Mouse (Mus musculus): ENCODE data around the gene Rhcg. TPM values are rescaled to one million over a fixed set of nuclear protein-coding genes. Genes with fewer than 3 reads are reported as not detected.

The Rhcg gene
- polyA plus RNA-seq, 1 experiment, result 43.5 TPM

DNA sequence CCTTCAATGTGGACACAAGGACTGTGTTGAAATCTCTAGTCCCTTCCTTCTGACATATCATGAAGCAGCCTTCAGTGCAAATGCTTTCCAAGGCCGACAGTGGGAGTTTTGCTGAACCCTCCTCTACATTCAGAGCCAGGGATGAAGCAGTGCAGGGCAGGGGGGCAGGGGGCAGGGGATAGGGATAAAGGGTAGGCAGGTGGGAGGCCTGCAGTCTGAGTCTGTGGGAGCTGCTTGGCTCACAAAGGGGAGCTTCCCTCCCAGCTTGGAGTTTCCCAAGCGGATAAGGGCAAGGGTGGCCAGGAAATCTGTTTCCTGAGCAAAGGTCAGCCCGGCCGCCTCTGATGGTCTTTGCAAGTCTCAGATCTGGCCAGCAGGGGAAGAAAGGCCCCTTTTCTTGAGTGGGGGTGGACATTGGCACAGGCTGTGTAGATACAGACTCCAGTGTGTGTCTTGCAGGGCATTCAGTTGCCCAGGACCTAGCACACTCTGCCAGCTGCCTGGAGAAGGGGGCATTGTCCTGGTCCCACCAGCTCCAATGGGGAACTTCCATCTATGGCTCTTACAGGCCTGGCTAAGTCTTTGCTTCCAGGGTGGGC is 48.4 kb downstream of the Rhcg start:
- H3K36me3 ChIP-seq (ENCODE audit: control insufficient read depth, insufficient read depth, low read length), result no peaks in the 10 kb centered on the region
- TF ChIP-seq POLR2A (IDR thresholded peaks at IDR 0.05; ENCODE audit: control insufficient read depth, low read depth, low read length) (no peak), CTCF (IDR thresholded peaks at IDR 0.05; ENCODE audit: control insufficient read depth, insufficient read depth, insufficient replicate concordance, low read depth, low read length) (no peak)
- no peak overlapping the region for H3K4me3 ChIP-seq (ENCODE audit: control insufficient read depth, low read depth, low read length)
- no peak overlapping the region for H3K27ac ChIP-seq (ENCODE audit: control insufficient read depth, insufficient read depth, low read depth, low read length)
- H3K27me3 ChIP-seq (ENCODE audit: control insufficient read depth, insufficient read depth, low read length), result no peaks in the 10 kb centered on the region
- peaks cover 6% of the 10 kb centered on the region for H3K4me1 ChIP-seq (ENCODE audit: control insufficient read depth, insufficient read depth, low read length)

- no peak for TF ChIP-seq POLR2A (IDR thresholded peaks at IDR 0.05; ENCODE audit: control insufficient read depth, low read depth, low read length)
- no peak for TF ChIP-seq CTCF (IDR thresholded peaks at IDR 0.05; ENCODE audit: control insufficient read depth, insufficient read depth, insufficient replicate concordance, low read depth, low read length)
- no peaks in the 10 kb centered on the region for H3K36me3 ChIP-seq (ENCODE audit: control insufficient read depth, insufficient read depth, low read length)
- H3K27me3 ChIP-seq (ENCODE audit: control insufficient read depth, insufficient read depth, low read length), result no peaks in the 10 kb centered on the region
- no peak overlapping the region for H3K27ac ChIP-seq (ENCODE audit: control insufficient read depth, insufficient read depth, low read depth, low read length)
- no peak overlapping the region for H3K4me3 ChIP-seq (ENCODE audit: control insufficient read depth, low read depth, low read length)
- H3K4me1 ChIP-seq (ENCODE audit: control insufficient read depth, insufficient read depth, low read length), result peaks cover 6% of the 10 kb centered on the region
These were observed 49.2 kb downstream of the Rhcg start for GRCm38 (mm10) chr7:79568212-79568611.

DNA sequence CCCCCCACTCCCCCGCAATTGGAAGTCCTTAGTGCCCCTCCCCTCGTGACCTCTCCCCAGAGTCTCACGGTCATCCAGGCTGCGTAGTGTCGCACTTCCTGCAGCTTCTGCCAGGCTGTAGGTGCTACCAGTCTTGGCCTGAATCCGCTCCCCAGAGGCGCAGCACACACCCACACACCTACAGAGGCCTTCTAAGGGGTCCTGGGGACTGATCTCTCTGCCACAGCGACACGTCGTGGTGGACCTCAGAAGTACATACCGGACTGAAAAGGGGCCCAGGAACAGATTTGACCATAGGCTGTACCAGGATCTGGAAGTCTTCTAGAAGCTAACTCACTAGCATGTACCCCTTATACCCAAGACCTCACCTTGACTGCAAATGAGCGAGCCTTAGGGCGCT is 53.8 kb downstream of the Rhcg start:
- no peak overlapping the region for H3K27ac ChIP-seq (ENCODE audit: control insufficient read depth, insufficient read depth, low read depth, low read length)
- H3K36me3 ChIP-seq (ENCODE audit: control insufficient read depth, insufficient read depth, low read length), result no peaks in the 10 kb centered on the region
- H3K4me1 ChIP-seq (ENCODE audit: control insufficient read depth, insufficient read depth, low read length), result no peaks in the 10 kb centered on the region; the same call in 1 of the 2 replicates
- H3K4me3 ChIP-seq (ENCODE audit: control insufficient read depth, low read depth, low read length), result no peak overlapping the region
- no peaks in the 10 kb centered on the region for H3K27me3 ChIP-seq (ENCODE audit: control insufficient read depth, insufficient read depth, low read length)
- TF ChIP-seq CTCF (IDR thresholded peaks at IDR 0.05; ENCODE audit: control insufficient read depth, insufficient read depth, insufficient replicate concordance, low read depth, low read length), result no peak
- TF ChIP-seq POLR2A (IDR thresholded peaks at IDR 0.05; ENCODE audit: control insufficient read depth, low read depth, low read length), result no peak

DNA sequence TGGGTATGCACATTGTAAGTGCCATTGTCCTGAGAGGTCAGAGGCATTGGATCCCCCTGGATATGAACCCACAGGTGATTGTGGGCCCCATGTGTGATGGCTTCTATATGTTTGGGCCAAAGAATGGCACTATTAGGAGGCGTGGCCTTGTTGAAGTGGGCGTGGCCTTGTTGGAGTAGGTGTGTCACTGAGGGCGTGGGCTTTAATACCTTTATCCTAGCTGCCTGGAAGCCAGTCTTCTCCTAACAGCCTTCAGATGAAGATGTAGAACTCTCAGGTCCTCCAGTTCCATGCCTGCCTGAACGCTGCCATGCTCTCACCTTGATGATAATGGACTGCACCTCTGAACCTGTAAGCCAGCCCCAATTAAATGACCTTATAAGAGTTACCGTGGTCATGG is 55.1 kb downstream of the Rhcg start:
- no peaks in the 10 kb centered on the region for H3K27me3 ChIP-seq (ENCODE audit: control insufficient read depth, insufficient read depth, low read length)
- H3K4me1 ChIP-seq (ENCODE audit: control insufficient read depth, insufficient read depth, low read length), result no peaks in the 10 kb centered on the region; the same call in 1 of the 2 replicates
- no peaks in the 10 kb centered on the region for H3K36me3 ChIP-seq (ENCODE audit: control insufficient read depth, insufficient read depth, low read length)
- no peak overlapping the region for H3K27ac ChIP-seq (ENCODE audit: control insufficient read depth, insufficient read depth, low read depth, low read length)
- TF ChIP-seq CTCF (IDR thresholded peaks at IDR 0.05; ENCODE audit: control insufficient read depth, insufficient read depth, insufficient replicate concordance, low read depth, low read length) (no peak), POLR2A (IDR thresholded peaks at IDR 0.05; ENCODE audit: control insufficient read depth, low read depth, low read length) (no peak)
- no peak overlapping the region for H3K4me3 ChIP-seq (ENCODE audit: control insufficient read depth, low read depth, low read length)

GRCm38 (mm10) chr7:79558698-79559097 is 58.8 kb downstream of the Rhcg start:
- TF ChIP-seq CTCF (IDR thresholded peaks at IDR 0.05; ENCODE audit: control insufficient read depth, insufficient read depth, insufficient replicate concordance, low read depth, low read length) (no peak), POLR2A (IDR thresholded peaks at IDR 0.05; ENCODE audit: control insufficient read depth, low read depth, low read length) (no peak)
- H3K27me3 ChIP-seq (ENCODE audit: control insufficient read depth, insufficient read depth, low read length), result no peaks in the 10 kb centered on the region
- H3K36me3 ChIP-seq (ENCODE audit: control insufficient read depth, insufficient read depth, low read length), result no peaks in the 10 kb centered on the region
- H3K4me1 ChIP-seq (ENCODE audit: control insufficient read depth, insufficient read depth, low read length), result no peaks in the 10 kb centered on the region; the same call in 1 of the 2 replicates
- no peak overlapping the region for H3K4me3 ChIP-seq (ENCODE audit: control insufficient read depth, low read depth, low read length)
- H3K27ac ChIP-seq (ENCODE audit: control insufficient read depth, insufficient read depth, low read depth, low read length), result no peak overlapping the region

DNA sequence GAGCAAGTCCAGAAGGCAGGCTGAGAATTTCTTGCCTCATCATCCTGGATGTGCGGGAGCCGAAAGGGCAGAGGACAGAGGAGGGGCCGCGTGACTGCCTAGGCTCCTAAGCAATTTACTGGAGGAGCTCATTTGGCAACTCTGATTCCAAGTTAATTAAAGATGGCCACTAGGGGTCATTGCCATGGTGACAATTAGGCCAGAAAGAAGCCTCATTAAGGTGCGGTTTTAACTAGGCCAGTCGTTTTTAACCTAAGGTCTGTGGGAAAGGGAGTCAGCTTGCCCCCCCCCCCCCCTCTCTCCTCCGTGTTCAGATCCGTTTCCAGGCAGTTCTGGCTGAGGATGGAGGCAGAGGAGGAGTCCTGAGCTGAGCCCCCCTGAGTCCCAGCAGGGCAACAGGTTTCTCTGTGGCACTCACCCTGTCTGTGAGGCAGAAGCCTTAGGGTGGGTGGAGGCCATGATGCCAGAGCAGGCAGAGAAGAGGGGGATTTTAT is 59.7 kb downstream of the Rhcg start:
- TF ChIP-seq POLR2A (IDR thresholded peaks at IDR 0.05; ENCODE audit: control insufficient read depth, low read depth, low read length) (no peak), CTCF (IDR thresholded peaks at IDR 0.05; ENCODE audit: control insufficient read depth, insufficient read depth, insufficient replicate concordance, low read depth, low read length) (no peak)
- no peaks in the 10 kb centered on the region for H3K36me3 ChIP-seq (ENCODE audit: control insufficient read depth, insufficient read depth, low read length)

DNA sequence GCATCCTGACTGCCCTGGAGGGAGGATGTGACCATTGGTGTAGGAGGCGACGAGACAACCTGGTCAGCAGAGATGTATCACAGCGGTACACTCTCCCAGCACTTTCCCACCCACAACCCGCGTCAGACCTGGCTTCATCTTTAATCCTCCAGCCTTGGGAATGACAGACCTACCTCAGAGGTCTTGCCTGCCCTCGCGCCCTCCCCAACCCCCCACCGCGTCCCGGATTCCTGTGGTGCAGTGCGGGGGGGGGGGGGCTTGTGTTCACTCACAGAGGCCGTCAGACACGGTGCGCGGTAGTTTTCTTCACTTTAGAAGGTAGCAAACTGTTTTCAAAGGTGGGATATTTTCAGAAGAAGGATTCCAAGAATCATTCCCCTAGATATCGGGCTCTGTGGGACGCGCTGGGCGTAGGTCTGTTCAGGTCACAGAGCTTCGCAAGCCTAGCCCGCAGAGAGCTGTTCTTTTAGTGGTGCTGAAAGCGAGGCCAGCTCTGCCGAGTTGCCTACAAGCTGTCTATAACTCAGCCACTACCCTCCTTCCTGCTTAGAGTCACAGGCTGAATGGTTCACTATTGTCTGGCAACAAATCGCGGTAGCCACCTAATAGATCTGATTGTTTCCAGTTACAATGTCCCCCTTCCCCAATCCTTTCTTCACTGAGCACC is 62.0 kb downstream of the Rhcg start:
- no peak for TF ChIP-seq CTCF (IDR thresholded peaks at IDR 0.05; ENCODE audit: control insufficient read depth, insufficient read depth, insufficient replicate concordance, low read depth, low read length)
- no peak for TF ChIP-seq POLR2A (IDR thresholded peaks at IDR 0.05; ENCODE audit: control insufficient read depth, low read depth, low read length)
- Histone ChIP-seq H3K36me3 (ENCODE audit: control insufficient read depth, insufficient read depth, low read length) (no peaks in the 10 kb centered on the region), H3K4me3 (ENCODE audit: control insufficient read depth, low read depth, low read length) (no peak overlapping the region), H3K4me1 (ENCODE audit: control insufficient read depth, insufficient read depth, low read length) (no peaks in the 10 kb centered on the region), H3K27ac (ENCODE audit: control insufficient read depth, insufficient read depth, low read depth, low read length) (no peak overlapping the region), H3K27me3 (ENCODE audit: control insufficient read depth, insufficient read depth, low read length) (no peaks in the 10 kb centered on the region)

More for the DNA sequence above, 59.7 kb downstream of the Rhcg start:
- no peak overlapping the region for H3K4me3 ChIP-seq (ENCODE audit: control insufficient read depth, low read depth, low read length)
- no peaks in the 10 kb centered on the region for H3K27me3 ChIP-seq (ENCODE audit: control insufficient read depth, insufficient read depth, low read length)
- H3K27ac ChIP-seq (ENCODE audit: control insufficient read depth, insufficient read depth, low read depth, low read length), result no peak overlapping the region
- H3K4me1 ChIP-seq (ENCODE audit: control insufficient read depth, insufficient read depth, low read length), result no peaks in the 10 kb centered on the region; the same call in 1 of the 2 replicates

Measured in testis, adult 2 months (tissue).